Mouse (Mus musculus): ENCODE data around the gene Cenpm. TPM values are rescaled to one million over a fixed set of nuclear protein-coding genes. Genes with fewer than 3 reads are reported as not detected.

The Cenpm gene
- not detected for polyA plus RNA-seq (2014; fragmentation: Illumina TruSeq; extraction: RNeasy Lipid Tissue Mini Kit (QIAGEN cat#74804); ENCODE audit: low read depth, low replicate concordance)

GRCm38 (mm10) chr15:82244115-82244804 is at the start of gene Cenpm:
Gene Cenpm (minus strand): TSS chr15:82244748.

GRCm38 (mm10) chr15:82274593-82274926 is 30.0 kb upstream of the Cenpm start, which contains the start of gene Sept3:
Gene Sept3 (plus strand): TSS chr15:82274893.

GRCm38 (mm10) chr15:82252097-82252496 is 7.5 kb upstream of the Cenpm start, which contains the start of gene 1500009C09Rik:
Gene 1500009C09Rik (plus strand): TSS chr15:82252397.

GRCm38 (mm10) chr15:82223657-82224601 is 20.6 kb downstream of the Cenpm start, which contains the start of gene Tnfrsf13c:
Gene Tnfrsf13c (minus strand): TSS chr15:82224369.

GRCm38 (mm10) chr15:82212752-82213063 is 31.8 kb downstream of the Cenpm start, which contains the start of gene Shisa8:
Gene Shisa8 (minus strand): TSS chr15:82212815.

Other genes with a start within 250 kb of the Cenpm start
- 11.2 TPM for gene Desi1, start 210.9 kb downstream of the Cenpm start, polyA plus RNA-seq (2014; fragmentation: Illumina TruSeq; extraction: RNeasy Lipid Tissue Mini Kit (QIAGEN cat#74804); ENCODE audit: low read depth, low replicate concordance)
- gene Snu13, start 197.2 kb downstream of the Cenpm start, polyA plus RNA-seq (2014; fragmentation: Illumina TruSeq; extraction: RNeasy Lipid Tissue Mini Kit (QIAGEN cat#74804); ENCODE audit: low read depth, low replicate concordance): 312 TPM
- not detected for gene 4930407I10Rik, start 185.6 kb downstream of the Cenpm start, polyA plus RNA-seq (2014; fragmentation: Illumina TruSeq; extraction: RNeasy Lipid Tissue Mini Kit (QIAGEN cat#74804); ENCODE audit: low read depth, low replicate concordance)
- gene Mei1, start 174.8 kb downstream of the Cenpm start, polyA plus RNA-seq (2014; fragmentation: Illumina TruSeq; extraction: RNeasy Lipid Tissue Mini Kit (QIAGEN cat#74804); ENCODE audit: low read depth, low replicate concordance): not detected
- gene Ccdc134, start 116.8 kb downstream of the Cenpm start, polyA plus RNA-seq (2014; fragmentation: Illumina TruSeq; extraction: RNeasy Lipid Tissue Mini Kit (QIAGEN cat#74804); ENCODE audit: low read depth, low replicate concordance): 1.4 TPM
- 10.9 TPM for gene Srebf2, start 97.6 kb downstream of the Cenpm start, polyA plus RNA-seq (2014; fragmentation: Illumina TruSeq; extraction: RNeasy Lipid Tissue Mini Kit (QIAGEN cat#74804); ENCODE audit: low read depth, low replicate concordance)
- not detected for gene Shisa8, start 31.9 kb downstream of the Cenpm start, polyA plus RNA-seq (2014; fragmentation: Illumina TruSeq; extraction: RNeasy Lipid Tissue Mini Kit (QIAGEN cat#74804); ENCODE audit: low read depth, low replicate concordance)
- gene Tnfrsf13c, start 20.4 kb downstream of the Cenpm start, polyA plus RNA-seq (2014; fragmentation: Illumina TruSeq; extraction: RNeasy Lipid Tissue Mini Kit (QIAGEN cat#74804); ENCODE audit: low read depth, low replicate concordance): not detected
- gene 1500009C09Rik, start 7.6 kb upstream of the Cenpm start, polyA plus RNA-seq (2014; fragmentation: Illumina TruSeq; extraction: RNeasy Lipid Tissue Mini Kit (QIAGEN cat#74804); ENCODE audit: low read depth, low replicate concordance): not detected
- 0.20 TPM for gene Sept3, start 30.1 kb upstream of the Cenpm start, polyA plus RNA-seq (2014; fragmentation: Illumina TruSeq; extraction: RNeasy Lipid Tissue Mini Kit (QIAGEN cat#74804); ENCODE audit: low read depth, low replicate concordance)
- not detected for gene Wbp2nl, start 54.2 kb upstream of the Cenpm start, polyA plus RNA-seq (2014; fragmentation: Illumina TruSeq; extraction: RNeasy Lipid Tissue Mini Kit (QIAGEN cat#74804); ENCODE audit: low read depth, low replicate concordance)
- gene Naga, start 94.2 kb upstream of the Cenpm start, polyA plus RNA-seq (2014; fragmentation: Illumina TruSeq; extraction: RNeasy Lipid Tissue Mini Kit (QIAGEN cat#74804); ENCODE audit: low read depth, low replicate concordance): 25.8 TPM
- 0.32 TPM for gene Pheta2, start 94.2 kb upstream of the Cenpm start, polyA plus RNA-seq (2014; fragmentation: Illumina TruSeq; extraction: RNeasy Lipid Tissue Mini Kit (QIAGEN cat#74804); ENCODE audit: low read depth, low replicate concordance)
- gene Smdt1, start 94.2 kb upstream of the Cenpm start, polyA plus RNA-seq (2014; fragmentation: Illumina TruSeq; extraction: RNeasy Lipid Tissue Mini Kit (QIAGEN cat#74804); ENCODE audit: low read depth, low replicate concordance): 46.6 TPM
- gene Ndufa6, start 109.6 kb upstream of the Cenpm start, polyA plus RNA-seq (2014; fragmentation: Illumina TruSeq; extraction: RNeasy Lipid Tissue Mini Kit (QIAGEN cat#74804); ENCODE audit: low read depth, low replicate concordance): 528 TPM
- gene Cyp2d22, start 135.5 kb upstream of the Cenpm start, polyA plus RNA-seq (2014; fragmentation: Illumina TruSeq; extraction: RNeasy Lipid Tissue Mini Kit (QIAGEN cat#74804); ENCODE audit: low read depth, low replicate concordance): 12.2 TPM
- not detected for gene Cyp2d11, start 149.3 kb upstream of the Cenpm start, polyA plus RNA-seq (2014; fragmentation: Illumina TruSeq; extraction: RNeasy Lipid Tissue Mini Kit (QIAGEN cat#74804); ENCODE audit: low read depth, low replicate concordance)
- gene Cyp2d10, start 162.4 kb upstream of the Cenpm start, polyA plus RNA-seq (2014; fragmentation: Illumina TruSeq; extraction: RNeasy Lipid Tissue Mini Kit (QIAGEN cat#74804); ENCODE audit: low read depth, low replicate concordance): not detected
- 7.8 TPM for gene Cyp2d9, start 188.7 kb upstream of the Cenpm start, polyA plus RNA-seq (2014; fragmentation: Illumina TruSeq; extraction: RNeasy Lipid Tissue Mini Kit (QIAGEN cat#74804); ENCODE audit: low read depth, low replicate concordance)

Measured in kidney, adult 10 weeks (tissue).